Mouse (Mus musculus): ENCODE results near the gene Stum. TPM values are rescaled to one million over a fixed set of nuclear protein-coding genes. Genes with fewer than 3 reads are reported as not detected.
A peak's percentile ranks its signal among the peaks of the same experiment; 100 is the strongest.
"Not testable (repeated sequence)": the region's sequence is repeated elsewhere in the genome, so short reads cannot be mapped to it uniquely, and the experiment has no call there.

Gene Stum
- total RNA-seq, 2 experiments from 2014 or later = 0.59 to 0.78 TPM

- no peak for DNase-seq (ENCODE audit: low spot score)
Observed at GRCm38 (mm10) chr1:180406336-180407035, 76.8 kb downstream of the Stum start.

- no peak for DNase-seq (ENCODE audit: low spot score)
Observed at GRCm38 (mm10) chr1:180405576-180406335, 77.5 kb downstream of the Stum start.

GRCm38 (mm10) chr1:180404706-180405105 is 78.6 kb downstream of the Stum start:
- no peak for DNase-seq (ENCODE audit: low spot score)

GRCm38 (mm10) chr1:180403694-180404606 is 79.4 kb downstream of the Stum start:
- no peak for DNase-seq (ENCODE audit: low spot score)

- no peak for DNase-seq (ENCODE audit: low spot score)
Observed at GRCm38 (mm10) chr1:180403357-180403693, 80.0 kb downstream of the Stum start.

GRCm38 (mm10) chr1:180402481-180403081 is 80.7 kb downstream of the Stum start:
- DNase-seq (ENCODE audit: low spot score) = no peak

GRCm38 (mm10) chr1:180401725-180402124 is 81.6 kb downstream of the Stum start:
- no peak for DNase-seq (ENCODE audit: low spot score)

GRCm38 (mm10) chr1:180400691-180401455 is 82.4 kb downstream of the Stum start:
- no peak for DNase-seq (ENCODE audit: low spot score)

GRCm38 (mm10) chr1:180398446-180398845 is 84.9 kb downstream of the Stum start:
- DNase-seq (ENCODE audit: low spot score) = no peak

GRCm38 (mm10) chr1:180397734-180398133 is 85.6 kb downstream of the Stum start:
- no peak for DNase-seq (ENCODE audit: low spot score)

- no peak for DNase-seq (ENCODE audit: low spot score)
Observed at GRCm38 (mm10) chr1:180393873-180394272, 89.4 kb downstream of the Stum start.

- DNase-seq (ENCODE audit: low spot score) = no peak
Observed at GRCm38 (mm10) chr1:180393017-180393797, 90.1 kb downstream of the Stum start.

GRCm38 (mm10) chr1:180392137-180392798 is 91.0 kb downstream of the Stum start:
- DNase-seq (ENCODE audit: low spot score) = no peak

GRCm38 (mm10) chr1:180391575-180391945 is 91.7 kb downstream of the Stum start:
- DNase-seq (ENCODE audit: low spot score) = no peak

- no peak for DNase-seq (ENCODE audit: low spot score)
Observed at GRCm38 (mm10) chr1:180390746-180391574, 92.3 kb downstream of the Stum start.

- peak; percentile 86 for DNase-seq (ENCODE audit: low spot score)
Observed at GRCm38 (mm10) chr1:180390321-180390731, 93.0 kb downstream of the Stum start.

- not testable (repeated sequence) for DNase-seq (ENCODE audit: low spot score)
Observed at GRCm38 (mm10) chr1:180389213-180389760, 94.0 kb downstream of the Stum start.

GRCm38 (mm10) chr1:180388481-180388880 is 94.8 kb downstream of the Stum start:
- DNase-seq (ENCODE audit: low spot score) = no peak
